Comparison of ENCODE assay signal across 21 mouse cellular contexts in genomic region chr12:51759374-51759773, GRCm38 (mm10).
DNase-seq lines count a peak whose midpoint lies in the region; ATAC-seq lines count a peak whose summit lies in the region.
"Had no signal": no experiment of that assay in that cellular context is flagged by ENCODE, and none has a peak within 500 bp of the region (broad histone marks: within the 10 kb centered on the region; RNA-seq: fewer than 3 reads in every experiment).

No protein-coding gene starts in this region.

- H3K4me2 ChIP-seq in intestine, embryonic 15.5 days (replicated peaks) = no peak overlapping the region
- H3K4me2 ChIP-seq in intestine, embryonic 16.5 days (ENCODE audit: low read depth, low read length) = no peak overlapping the region
- H3K4me2 ChIP-seq: embryonic facial prominence, embryonic 12.5 days; forebrain, embryonic 13.5 days; forebrain, embryonic 15.5 days had no signal

- peaks cover 19% of the 10 kb centered on the region for H3K36me3 ChIP-seq in intestine, embryonic 15.5 days
- H3K36me3 ChIP-seq in intestine, embryonic 16.5 days (ENCODE audit: control insufficient read depth, insufficient read depth, low read length) = 0 out of 2 replicates have a peak, but pooled peaks cover 10% of the 10 kb centered on the region

- H3K27ac ChIP-seq in intestine, embryonic 15.5 days = no peak overlapping the region
- H3K27ac ChIP-seq in intestine, embryonic 16.5 days (ENCODE audit: low read length) = no peak overlapping the region
- H3K27ac ChIP-seq: embryonic facial prominence, embryonic 10.5 days; embryonic facial prominence, embryonic 12.5 days; forebrain, embryonic 13.5 days; forebrain, embryonic 15.5 days had no signal

- 86% methylated on average over 3 of the region's 3 CpGs for WGBS in intestine, embryonic 15.5 days
- 88% methylated on average over 3 of the region's 3 CpGs for WGBS in intestine, embryonic 16.5 days

- H3K4me3 ChIP-seq in intestine, embryonic 15.5 days (replicated peaks) = no peak overlapping the region
- no peak overlapping the region for H3K4me3 ChIP-seq in intestine, embryonic 16.5 days (ENCODE audit: low read length)
- H3K4me3 ChIP-seq: embryonic facial prominence, embryonic 10.5 days; embryonic facial prominence, embryonic 12.5 days; forebrain, embryonic 13.5 days; forebrain, embryonic 15.5 days had no signal

- H3K9ac ChIP-seq in intestine, embryonic 15.5 days = no peak overlapping the region
- no peak overlapping the region for H3K9ac ChIP-seq in intestine, embryonic 16.5 days (ENCODE audit: low read depth, low read length)
- H3K9ac ChIP-seq: embryonic facial prominence, embryonic 12.5 days; forebrain, embryonic 13.5 days; forebrain, embryonic 15.5 days had no signal

- peak; percentile 55 for DNase-seq in kidney, adult 9 months
- no peak for DNase-seq in kidney, postnatal 14 days
- peak; percentile 22 to 50 for DNase-seq in kidney, postnatal 36 days
- no peak for DNase-seq in kidney, postnatal 10 days
- DNase-seq in embryo, embryonic 10 days (ENCODE audit: low spot score) = no peak
- DNase-seq: adrenal gland, adult 2 months; adrenal gland, postnatal 10 days; adrenal gland, postnatal 25 days; cerebellum, adult 11 months; cerebellum, adult 18-20 months; cerebellum, adult 8-10 months; cerebellum, adult 9-11 months; cerebellum, postnatal 14 days; cerebellum, postnatal 36 days had no signal

- peak; percentile 26; the same call in 1 of the 2 replicates for ATAC-seq in intestine, embryonic 15.5 days
- ATAC-seq in intestine, embryonic 16.5 days = peak; percentile 70; the same call in 1 of the 2 replicates
- ATAC-seq in granulocyte monocyte progenitor cell, adult 5-6 weeks (replicated peaks; ENCODE audit: poor library complexity, severe bottlenecking) = no peak
- ATAC-seq: forebrain, embryonic 13.5 days; forebrain, embryonic 15.5 days had no signal

- H3K9me3 ChIP-seq in intestine, embryonic 15.5 days = no peaks in the 10 kb centered on the region
- no peaks in the 10 kb centered on the region for H3K9me3 ChIP-seq in intestine, embryonic 16.5 days (ENCODE audit: control insufficient read depth, low read length)
- H3K9me3 ChIP-seq: embryonic facial prominence, embryonic 10.5 days; embryonic facial prominence, embryonic 12.5 days; forebrain, embryonic 13.5 days; forebrain, embryonic 15.5 days had no signal

- no peaks in the 10 kb centered on the region for H3K27me3 ChIP-seq in intestine, embryonic 15.5 days (replicated peaks)
- no peaks in the 10 kb centered on the region for H3K27me3 ChIP-seq in intestine, embryonic 16.5 days (replicated peaks; ENCODE audit: control insufficient read depth, insufficient read depth, low read length)
- H3K27me3 ChIP-seq: embryonic facial prominence, embryonic 12.5 days; forebrain, embryonic 13.5 days; forebrain, embryonic 15.5 days had no signal

- 0 out of 2 replicates have a peak, but pooled peaks cover 3% of the 10 kb centered on the region for H3K4me1 ChIP-seq in intestine, embryonic 15.5 days (replicated peaks)
- no peaks in the 10 kb centered on the region for H3K4me1 ChIP-seq in intestine, embryonic 16.5 days (ENCODE audit: control insufficient read depth, insufficient read depth, low read length)
- H3K4me1 ChIP-seq: embryonic facial prominence, embryonic 10.5 days; embryonic facial prominence, embryonic 12.5 days; forebrain, embryonic 13.5 days; forebrain, embryonic 15.5 days had no signal

Comparison
In these comparisons a context has a peak if more than half of its experiments do, and no peak if none do; other contexts are left out.
1. DNase-seq: peak in kidney, adult 9 months (single experiment) and kidney, postnatal 36 days (2 of 2); none in kidney, postnatal 14 days (single experiment), kidney, postnatal 10 days (single experiment) and embryo, embryonic 10 days (single experiment).